Mouse (Mus musculus) embryonic facial prominence, embryonic 14.5 days (tissue): ENCODE results near the gene C1rb. TPM values are rescaled to one million over a fixed set of nuclear protein-coding genes. Genes with fewer than 3 reads are reported as not detected.
"Not testable (repeated sequence)": the region's sequence is repeated elsewhere in the genome, so short reads cannot be mapped to it uniquely, and the experiment has no call there.

Experiments used
- ATAC-seq: fragments of 200-750 bp; cut with Nextera tagmentation; 2 replicates; pipeline ENCODE4 v1.8.0; 2017; ENCODE audit warnings: low read depth, moderate number of reproducible peaks, moderate TSS enrichment
- DNase-seq: peaks from one replicate; pipeline ENCODE4 v3.0.0-alpha.2; 2015; ENCODE audit warnings: low spot score
- H3K27ac ChIP-seq: fragments of 300-500 bp; sonication (generic); replicated peaks from 2 replicates; pipeline ENCODE4 v1.5.1; 2014; ENCODE audit warnings: low read depth, mild to moderate bottlenecking, low read length, moderate library complexity
- H3K27me3 ChIP-seq: fragments of 300-500 bp; sonication (generic); replicated peaks from 2 replicates; pipeline ENCODE4 v1.6.1; 2014; ENCODE audit warnings: low read length; ENCODE audit not compliant: control insufficient read depth, insufficient read depth
- H3K36me3 ChIP-seq: fragments of 300-500 bp; sonication (generic); 2 replicates; pipeline ENCODE4 v1.6.1; 2014; ENCODE audit warnings: low read length, mixed read lengths; ENCODE audit not compliant: control insufficient read depth, insufficient read depth
- H3K4me1 ChIP-seq: fragments of 300-500 bp; sonication (generic); 2 replicates; pipeline ENCODE4 v1.6.1; 2014; ENCODE audit warnings: antibody characterized with exemption, low read length; ENCODE audit not compliant: control insufficient read depth, insufficient read depth
- H3K4me2 ChIP-seq: fragments of 300-500 bp; sonication (generic); 2 replicates; pipeline ENCODE4 v1.6.1; 2014; ENCODE audit warnings: low read depth, mild to moderate bottlenecking, low read length, moderate library complexity, mixed read lengths
- H3K4me3 ChIP-seq: fragments of 300-500 bp; sonication (generic); 2 replicates; pipeline ENCODE4 v1.5.1; 2014; ENCODE audit warnings: low read depth, mild to moderate bottlenecking, low read length
- H3K9ac ChIP-seq: fragments of 300-500 bp; sonication (generic); 2 replicates; pipeline ENCODE4 v1.6.1; 2014; ENCODE audit warnings: low read depth, mild to moderate bottlenecking, low read length, moderate library complexity, mixed read lengths
- H3K9me3 ChIP-seq: fragments of 300-500 bp; sonication (generic); 2 replicates; pipeline ENCODE4 v1.6.1; 2016; ENCODE audit warnings: low read length; ENCODE audit not compliant: control insufficient read depth
- WGBS: fragments of 180-500 bp; shearing (Covaris S2); extraction: QIAGEN DNeasy Blood & Tissue Kit; methylation state at CpG from one replicate; pipeline ENCODE4 v1.1.7; 2014; 5-methylcytosine and 5-hydroxymethylcytosine counted together
- polyA plus RNA-seq: library from polyadenylated mRNA; unstranded; fragments of >200 nt; fragmentation: Nextera tagmentation; extraction: Ambion mirVana; gene quantifications from 2 replicates; pipeline ENCODE4 v1.2.1, GENCODE M21; 2014

Gene C1rb
- polyA plus RNA-seq: 0.10 TPM in 1 of 2 replicates, not detected in the other

DNA sequence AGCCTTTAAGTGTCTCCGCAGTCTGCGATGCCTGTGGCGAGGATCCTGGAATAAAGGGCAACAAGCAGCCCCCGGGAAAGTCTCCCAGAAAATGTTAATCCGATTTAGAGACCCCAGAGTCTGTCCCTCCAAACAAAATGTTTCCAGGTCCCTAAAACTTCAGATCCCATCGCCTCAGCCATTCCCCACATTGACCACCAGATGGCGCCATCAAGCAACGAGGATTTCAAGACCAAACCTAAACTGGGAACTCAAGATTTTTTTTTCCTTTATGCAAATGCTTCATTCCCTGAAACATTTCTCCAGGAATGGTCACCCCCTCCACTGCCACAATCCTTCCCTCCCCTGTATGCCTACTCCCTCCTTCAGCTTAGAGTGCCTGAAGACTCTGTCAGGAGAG, at the start of gene C1rb:
Gene C1rb, plus strand, starts transcription at position 269 of the 400 bp plus-strand sequence.
- no peak within 1 kb of the TSS for H3K9ac ChIP-seq
- WGBS: 1% methylated on average over 8 of the region's 8 CpGs
- no peaks in the 10 kb centered on the region for H3K4me1 ChIP-seq
- ATAC-seq: no peak
- no peak within 1 kb of the TSS for H3K27ac ChIP-seq
- H3K36me3 ChIP-seq: no peaks in the 10 kb centered on the region
- H3K9me3 ChIP-seq: no peaks in the 10 kb centered on the region
- H3K4me3 ChIP-seq: no peak within 1 kb of the TSS
- H3K4me2 ChIP-seq: no peak within 1 kb of the TSS
- no peaks in the 10 kb centered on the region for H3K27me3 ChIP-seq
- peak; percentile 52 for DNase-seq

- not testable (repeated sequence) for DNase-seq
- 61% methylated on average over 6 of the region's 7 CpGs for WGBS
Measured at GRCm38 (mm10) chr6:124522082-124522481, 48.0 kb upstream of the C1rb start.

GRCm38 (mm10) chr6:124527881-124528280, 42.2 kb upstream of the C1rb start:
- Histone ChIP-seq H3K9ac (no peak overlapping the region), H3K27me3 (no peaks in the 10 kb centered on the region), H3K27ac (no peak overlapping the region), H3K4me2 (no peak overlapping the region), H3K4me1 (no peaks in the 10 kb centered on the region), H3K4me3 (no peak overlapping the region), H3K36me3 (no peaks in the 10 kb centered on the region), H3K9me3 (no peaks in the 10 kb centered on the region)
- 74% methylated on average over 3 of the region's 3 CpGs for WGBS
- ATAC-seq: no peak
- DNase-seq: no peak

More at GRCm38 (mm10) chr6:124522082-124522481, 48.0 kb upstream of the C1rb start:
- H3K9me3 ChIP-seq, ATAC-seq, H3K4me3 ChIP-seq, H3K4me2 ChIP-seq, H3K27ac ChIP-seq, H3K36me3 ChIP-seq, H3K27me3 ChIP-seq, H3K9ac ChIP-seq, H3K4me1 ChIP-seq: not testable (repeated sequence)

DNA sequence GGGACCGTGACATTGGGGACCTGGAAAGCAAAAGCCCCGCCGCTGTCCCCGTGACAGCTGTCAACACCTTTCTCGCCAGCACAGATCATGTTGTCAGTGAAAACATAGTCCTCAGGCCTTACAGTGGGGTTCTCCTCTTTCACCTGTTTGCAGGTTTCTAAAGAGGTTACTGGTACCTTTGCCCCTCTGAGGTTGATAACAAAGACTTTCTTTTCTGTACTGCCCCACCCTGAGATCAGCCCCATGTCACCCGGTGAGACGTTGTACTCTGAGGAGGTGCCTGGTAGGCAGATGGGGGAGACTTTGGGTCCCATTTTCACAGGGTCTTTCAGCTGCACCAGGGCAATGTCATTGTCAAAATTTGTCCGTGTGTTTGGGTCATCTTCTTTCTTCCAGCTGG, 39.0 kb upstream of the C1rb start:
- no peak for ATAC-seq
- 80% methylated on average over 8 of the region's 8 CpGs for WGBS
- no peak overlapping the region for H3K4me3 ChIP-seq
- H3K4me2 ChIP-seq: no peak overlapping the region
- no peak overlapping the region for H3K9ac ChIP-seq
- no peaks in the 10 kb centered on the region for H3K9me3 ChIP-seq
- H3K4me1 ChIP-seq: no peaks in the 10 kb centered on the region
- DNase-seq: no peak
- H3K27ac ChIP-seq: no peak overlapping the region
- no peaks in the 10 kb centered on the region for H3K36me3 ChIP-seq
- H3K27me3 ChIP-seq: no peaks in the 10 kb centered on the region

DNA sequence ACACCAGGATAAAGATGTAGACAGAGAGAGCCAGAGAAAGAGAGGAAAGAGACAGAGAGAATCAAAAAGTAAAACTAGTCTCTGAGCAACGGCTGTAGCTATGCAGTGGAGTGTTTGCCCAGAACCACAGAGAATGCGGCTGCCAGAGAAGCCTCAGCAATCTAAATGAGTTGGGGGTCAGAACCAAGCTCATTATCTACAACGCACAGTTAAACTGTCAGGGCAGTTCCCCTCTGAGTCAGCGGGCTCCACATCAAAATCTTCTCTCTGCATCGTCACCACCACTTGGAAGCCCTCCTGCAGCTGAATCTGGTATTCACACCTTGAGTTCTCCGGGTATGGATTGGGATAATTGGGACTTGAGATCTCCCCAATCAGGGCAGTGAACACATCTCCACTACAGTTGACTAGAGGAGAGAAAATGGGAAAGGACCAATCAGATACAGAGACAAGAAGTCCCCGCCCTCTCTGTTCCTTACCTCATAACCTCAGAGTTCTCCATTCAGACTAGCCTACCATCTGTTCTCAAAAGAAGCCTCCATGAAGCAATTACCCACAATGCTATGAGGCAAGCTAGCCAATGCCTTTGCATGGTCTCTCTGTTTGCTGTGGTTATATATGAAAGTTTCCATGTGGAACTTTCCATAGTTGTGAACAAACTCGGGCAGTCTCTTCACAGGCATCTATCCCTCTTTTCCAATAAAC, 33.8 kb upstream of the C1rb start:
- not testable (repeated sequence) for H3K9ac ChIP-seq, H3K4me1 ChIP-seq, H3K9me3 ChIP-seq, H3K36me3 ChIP-seq, H3K27me3 ChIP-seq, ATAC-seq, H3K27ac ChIP-seq, DNase-seq, H3K4me2 ChIP-seq, H3K4me3 ChIP-seq
- WGBS: 68% methylated on average over 8 of the region's 8 CpGs

GRCm38 (mm10) chr6:124541176-124541575, 28.9 kb upstream of the C1rb start:
- H3K4me1 ChIP-seq, H3K4me3 ChIP-seq, H3K4me2 ChIP-seq, DNase-seq, H3K27ac ChIP-seq, H3K27me3 ChIP-seq, ATAC-seq, H3K36me3 ChIP-seq, H3K9ac ChIP-seq, H3K9me3 ChIP-seq: not testable (repeated sequence)
- 73% methylated on average over 2 of the region's 2 CpGs for WGBS

DNA sequence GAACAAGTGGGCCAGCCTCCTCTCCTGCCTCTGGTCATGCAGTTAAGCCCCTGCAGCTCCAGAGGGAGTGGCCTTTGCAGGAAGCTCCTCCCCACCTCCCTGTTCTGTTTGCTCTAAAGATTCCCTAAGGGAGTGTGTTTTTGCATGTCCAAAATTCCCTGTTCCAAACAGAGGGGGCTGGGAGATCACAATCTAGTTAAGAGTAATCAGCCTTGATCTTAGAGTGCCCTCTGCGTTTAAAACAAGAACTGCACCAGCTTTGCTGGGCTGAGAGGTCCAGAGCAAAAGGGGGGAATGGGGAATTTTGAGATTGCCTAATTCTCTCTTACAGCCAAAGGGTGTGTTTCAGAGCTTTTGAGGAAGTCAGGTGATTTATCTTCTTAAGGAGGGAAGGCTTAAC, 27.8 kb upstream of the C1rb start, which contains the start of gene C1s1:
Gene C1s1, minus strand, starts transcription at position 76 of the 400 bp plus-strand sequence.
- H3K9me3 ChIP-seq, H3K4me2 ChIP-seq, H3K4me1 ChIP-seq, H3K9ac ChIP-seq, ATAC-seq, H3K36me3 ChIP-seq, H3K27ac ChIP-seq, H3K4me3 ChIP-seq, H3K27me3 ChIP-seq: not testable (repeated sequence)
- 0% methylated on average over 1 of the region's 1 CpGs for WGBS
- DNase-seq: peak; percentile 15

GRCm38 (mm10) chr6:124544466-124544865, 25.6 kb upstream of the C1rb start:
- H3K27me3 ChIP-seq: no peaks in the 10 kb centered on the region
- H3K4me1 ChIP-seq: no peaks in the 10 kb centered on the region
- no peak overlapping the region for H3K27ac ChIP-seq
- no peaks in the 10 kb centered on the region for H3K36me3 ChIP-seq
- DNase-seq (no peak), ATAC-seq (no peak)
- WGBS: 75% methylated on average over 5 of the region's 6 CpGs
- H3K9me3 ChIP-seq: no peaks in the 10 kb centered on the region
- no peak overlapping the region for H3K4me2 ChIP-seq
- no peak overlapping the region for H3K4me3 ChIP-seq
- no peak overlapping the region for H3K9ac ChIP-seq

- H3K9ac ChIP-seq: no peak overlapping the region
- H3K4me2 ChIP-seq: no peak overlapping the region
- no peak overlapping the region for H3K27ac ChIP-seq
- no peaks in the 10 kb centered on the region for H3K27me3 ChIP-seq
- no peaks in the 10 kb centered on the region for H3K4me1 ChIP-seq
- WGBS: 73% methylated on average over 2 of the region's 2 CpGs
- no peak for DNase-seq
- no peaks in the 10 kb centered on the region for H3K9me3 ChIP-seq
- H3K4me3 ChIP-seq: no peak overlapping the region
- ATAC-seq: no peak
- H3K36me3 ChIP-seq: no peaks in the 10 kb centered on the region
Measured at GRCm38 (mm10) chr6:124545425-124545824, 24.7 kb upstream of the C1rb start.
